Mouse (Mus musculus): Measurements from ENCODE around the gene Raver1.

DNA sequence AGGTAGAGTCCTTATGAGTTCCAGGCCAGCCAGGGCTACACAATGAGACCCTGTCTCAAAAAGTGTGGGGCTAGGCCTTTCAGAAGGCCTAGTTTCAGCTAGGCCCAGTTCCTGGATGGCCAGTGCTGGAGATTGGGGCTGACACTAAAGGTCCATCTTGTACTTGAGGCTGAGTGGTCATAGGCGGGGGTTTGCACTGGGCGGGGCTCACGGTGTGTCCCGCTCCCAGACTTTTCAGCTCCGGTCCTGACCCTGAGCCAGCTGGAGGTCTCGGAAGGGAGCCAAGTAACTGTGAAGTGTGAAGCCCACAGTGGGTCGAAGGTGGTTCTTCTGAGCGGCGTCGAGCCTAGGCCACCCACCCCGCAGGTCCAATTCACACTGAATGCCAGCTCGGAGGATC lies 65.0 kb downstream of the Raver1 start:
- TF ChIP-seq CTCF (IDR thresholded peaks at IDR 0.05; ENCODE audit: borderline replicate concordance, insufficient read depth, low read length) (no peak), POLR2A (IDR thresholded peaks at IDR 0.05; ENCODE audit: low read depth, low read length) (no peak)
